Mouse (Mus musculus) mouse embryonic stem cell (cell line): ENCODE measurements around the gene Otoa.

Experiments
- in situ Hi-C, 2 experiments: fragments of 300-500 bp; cut with MboI; formaldehyde crosslinking; loops; 1 replicate in 1 of 2; 3 replicates in 1 of 2; pipeline ENCODE4 v1.14.3; 2019 to 2020; ENCODE audit warnings: low sequenced_read_pairs in 2 of 2, low pct_unique_long_range_greater_than_20kb in 1 of 2, mixed read lengths in 1 of 2; ENCODE audit not compliant: unreplicated experiment in 1 of 2

The Otoa gene

DNA sequence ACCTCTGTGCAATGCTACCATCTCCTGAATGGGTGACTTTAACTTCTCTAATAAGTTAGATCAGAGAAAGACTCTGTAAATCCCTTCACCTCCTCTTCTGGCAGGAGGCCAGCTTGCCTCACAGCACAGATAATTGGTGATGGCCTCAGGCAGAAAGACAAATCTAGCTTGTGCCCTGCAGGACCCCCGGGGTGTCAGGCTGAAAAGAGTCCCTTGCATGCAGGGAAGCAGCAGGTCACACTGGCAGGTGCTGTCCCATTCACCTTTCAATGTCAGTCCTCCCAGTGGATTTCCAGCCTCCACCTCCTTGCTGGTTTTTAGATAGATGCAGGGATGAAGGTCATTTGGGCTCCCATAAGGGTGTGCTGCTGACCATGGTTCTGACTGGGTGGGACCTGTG, 84.2 kb downstream of the Otoa start:
- in situ Hi-C loops, result loop anchor here in 1 of 2 experiments (25.0 kb wide), 1 partner anchor 397 kb away; no protein-coding TSS in a partner anchor

DNA sequence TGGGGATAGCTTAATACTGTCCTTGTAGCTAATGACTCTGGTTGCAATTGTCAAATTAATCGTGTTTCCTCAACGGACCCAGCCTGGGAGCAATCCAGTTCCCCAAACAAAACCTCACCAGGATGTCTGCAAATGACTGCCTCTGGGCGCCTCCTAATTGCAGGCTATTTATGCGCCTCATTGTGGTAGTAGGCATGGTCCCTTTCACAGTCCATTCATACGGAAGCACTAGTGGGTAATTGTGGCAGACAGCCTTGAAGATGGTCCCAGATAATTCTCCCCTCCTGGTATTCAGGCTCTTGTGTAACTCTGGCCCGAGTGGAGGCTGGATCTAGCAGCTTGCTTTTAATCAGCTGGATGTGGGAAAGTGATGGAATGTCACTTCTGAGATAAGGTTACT, 90.4 kb downstream of the Otoa start:
- in situ Hi-C loops, result loop anchor here in 1 of 2 experiments (25.0 kb wide), 1 partner anchor 390 kb away; no protein-coding TSS in a partner anchor

DNA sequence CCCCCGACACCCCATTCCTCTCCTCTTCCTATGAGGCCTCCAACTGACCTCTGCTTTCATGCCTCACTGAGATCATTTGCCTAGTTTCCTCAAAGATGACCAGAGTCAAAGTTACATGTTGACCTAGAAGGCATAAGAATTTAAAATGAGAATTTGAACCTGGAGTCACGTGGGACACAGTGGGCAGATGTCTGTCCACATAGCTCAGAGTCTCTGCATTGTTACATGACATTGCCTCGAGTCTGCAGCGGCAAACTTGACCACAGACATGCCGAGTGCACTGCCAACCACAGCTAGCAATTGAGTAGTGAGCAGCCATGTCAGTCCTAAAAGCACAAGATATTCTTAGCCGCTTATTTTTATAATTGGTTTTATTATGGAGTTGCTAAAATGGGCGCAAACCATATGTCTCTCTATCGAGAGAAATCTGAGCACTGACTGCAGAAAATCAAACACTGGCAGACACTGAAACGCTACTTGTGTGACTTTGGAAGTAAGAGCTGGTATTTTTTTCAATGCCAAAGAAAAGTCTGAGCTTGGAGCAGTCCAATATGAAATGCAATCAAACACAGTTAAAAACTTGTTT, 105.8 kb downstream of the Otoa start:
- in situ Hi-C loops, result no loop called here

GRCm38 (mm10) chr7:121188976-121189375, 107.5 kb downstream of the Otoa start:
- in situ Hi-C loops, result no loop called here

DNA sequence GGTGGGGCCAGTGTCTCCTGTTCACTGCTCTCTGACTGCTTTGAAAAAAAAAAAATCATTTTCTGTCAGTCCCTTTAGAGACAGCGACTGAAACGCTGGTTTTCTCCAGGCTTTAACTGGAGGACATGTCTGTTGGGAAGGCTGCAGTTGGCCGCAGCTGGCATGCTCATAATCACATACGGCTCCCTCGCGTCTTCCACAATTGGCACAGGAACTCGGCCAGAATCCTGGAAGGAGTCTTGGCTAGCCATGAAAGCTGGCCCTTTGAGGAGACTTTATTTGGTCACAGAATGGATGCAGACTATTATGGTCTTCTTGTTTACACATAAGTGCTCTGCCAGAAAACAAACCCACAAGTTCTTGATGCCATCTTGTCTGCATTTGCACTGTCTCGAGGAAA, 117.5 kb downstream of the Otoa start:
- in situ Hi-C loops, result no loop called here

DNA sequence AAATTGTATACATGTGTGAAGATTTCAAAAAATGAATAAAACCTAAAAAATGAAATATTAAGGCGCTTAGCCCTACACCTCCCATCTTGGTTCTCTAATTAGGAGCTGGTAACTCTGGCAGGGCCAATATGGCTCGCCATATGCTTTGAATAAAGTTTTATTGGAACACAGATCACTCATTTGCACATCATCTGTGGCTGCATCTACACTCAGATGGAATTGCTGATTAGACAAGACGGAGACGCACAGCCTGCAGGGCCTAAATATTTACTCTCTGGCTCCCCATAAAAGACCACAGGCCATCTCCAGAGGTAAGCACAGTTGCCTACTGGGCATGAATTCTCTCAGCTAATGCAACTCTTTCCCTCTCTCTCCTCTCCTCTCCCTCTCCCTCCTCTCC, 130.4 kb downstream of the Otoa start:
- in situ Hi-C loops, result no loop called here
